Mouse (Mus musculus): ENCODE data around the gene Gm49354. TPM values are rescaled to one million over a fixed set of nuclear protein-coding genes. Genes with fewer than 3 reads are reported as not detected.

Gene Gm49354
- polyA plus RNA-seq, 1 experiment from 2014 or later = not detected

Other genes starting within 250 kb of the Gm49354 start
- 20.7 and 21.3 TPM in 2 replicates for gene Agtpbp1, start 197.0 kb downstream of the Gm49354 start, polyA plus RNA-seq (2016; fragmentation: Nextera tagmentation; extraction: Ambion mirVana)
- gene Naa35, start 197.0 kb downstream of the Gm49354 start, polyA plus RNA-seq (2016; fragmentation: Nextera tagmentation; extraction: Ambion mirVana) = 107 and 127 TPM in 2 replicates
- 57.3 and 62.6 TPM in 2 replicates for gene Golm1, start 106.4 kb downstream of the Gm49354 start, polyA plus RNA-seq (2016; fragmentation: Nextera tagmentation; extraction: Ambion mirVana)
- gene 4921517D22Rik, start 88.1 kb downstream of the Gm49354 start, polyA plus RNA-seq (2016; fragmentation: Nextera tagmentation; extraction: Ambion mirVana) = not detected in 2 replicates
- 0.51 TPM in 1 of 2 replicates, not detected in the other for gene Spata31d1a, start 71.9 kb downstream of the Gm49354 start, polyA plus RNA-seq (2016; fragmentation: Nextera tagmentation; extraction: Ambion mirVana)
- not detected in 2 replicates for gene Spata31d1b, start 70.0 kb downstream of the Gm49354 start, polyA plus RNA-seq (2016; fragmentation: Nextera tagmentation; extraction: Ambion mirVana)
- gene Spata31d1d, start 50.5 kb downstream of the Gm49354 start, polyA plus RNA-seq (2016; fragmentation: Nextera tagmentation; extraction: Ambion mirVana) = not detected in 2 replicates
- 0.32 TPM in 1 of 2 replicates, not detected in the other for gene 1700014D04Rik, start 35.5 kb downstream of the Gm49354 start, polyA plus RNA-seq (2016; fragmentation: Nextera tagmentation; extraction: Ambion mirVana)
- gene Isca1, start 12.4 kb downstream of the Gm49354 start, polyA plus RNA-seq (2016; fragmentation: Nextera tagmentation; extraction: Ambion mirVana) = 113 and 115 TPM in 2 replicates
- 47.8 and 57.0 TPM in 2 replicates for gene Tut7, start 40.9 kb upstream of the Gm49354 start, polyA plus RNA-seq (2016; fragmentation: Nextera tagmentation; extraction: Ambion mirVana)